Mouse (Mus musculus) leukemia stem cell, adult 10-12 weeks (primary cell): Measurements from ENCODE around the gene Hsd17b2. TPM values are rescaled to one million over a fixed set of nuclear protein-coding genes. Genes with fewer than 3 reads are reported as not detected.

Experiments
- polyA plus RNA-seq: library from polyadenylated mRNA; stranded (reverse); fragments of >175 nt; gene quantifications from 2 replicates; pipeline ENCODE4 v1.2.3, GENCODE M21; 2012; ENCODE audit warnings: low replicate concordance

The Hsd17b2 gene
- 0.57 TPM in 1 of 2 replicates, not detected in the other for polyA plus RNA-seq

GRCm38 (mm10) chr8:117701859-117702258 lies at the start of gene Hsd17b2:
Hsd17b2 (plus strand) TSS chr8:117701904.

GRCm38 (mm10) chr8:117673430-117673830 lies 28.3 kb upstream of the Hsd17b2 start, which contains the start of gene Sdr42e1:
Sdr42e1 (minus strand) TSS chr8:117673689.

GRCm38 (mm10) chr8:117801443-117802298 lies 100.0 kb downstream of the Hsd17b2 start, which contains the start of gene Mphosph6:
Mphosph6 (minus strand) TSS chr8:117801943.

Other genes with a start within 250 kb of the Hsd17b2 start
- gene Plcg2, start 203.6 kb upstream of the Hsd17b2 start, polyA plus RNA-seq, result 9.8 and 10.5 TPM in 2 replicates
- 0.30 TPM in 1 of 2 replicates, not detected in the other for gene Sdr42e1, start 28.2 kb upstream of the Hsd17b2 start, polyA plus RNA-seq
- gene Mphosph6, start 100.0 kb downstream of the Hsd17b2 start, polyA plus RNA-seq, result 1.1 and 6.0 TPM in 2 replicates